Mouse (Mus musculus): ENCODE data around the gene Madd. TPM values are rescaled to one million over a fixed set of nuclear protein-coding genes. Genes with fewer than 3 reads are reported as not detected.
"Not testable (repeated sequence)": the region's sequence is repeated elsewhere in the genome, so short reads cannot be mapped to it uniquely, and the experiment has no call there.

Gene Madd
- polyA plus RNA-seq, 1 experiment from 2014 or later = 20.9 TPM

- Histone ChIP-seq H3K9ac (ENCODE audit: low read length) (no peak overlapping the region), H3K27ac (ENCODE audit: low read depth, low read length) (no peak overlapping the region), H3K9me3 (replicated peaks; ENCODE audit: control insufficient read depth, low read length) (no peaks in the 10 kb centered on the region), H3K27me3 (replicated peaks; ENCODE audit: control insufficient read depth, insufficient read depth, low read length) (no peaks in the 10 kb centered on the region), H3K36me3 (ENCODE audit: control insufficient read depth, insufficient read depth, low read length) (no peaks in the 10 kb centered on the region), H3K4me1 (ENCODE audit: control insufficient read depth, insufficient read depth, low read length) (peaks cover 4% of the 10 kb centered on the region; the same call in 1 of the 2 replicates), H3K4me2 (ENCODE audit: low read length) (no peak overlapping the region), H3K4me3 (ENCODE audit: low read depth, low read length) (no peak overlapping the region)
- ATAC-seq = no peak
- 94% methylated on average over 5 of the region's 5 CpGs for WGBS
- no peak for DNase-seq (ENCODE audit: low spot score)
Measured at GRCm38 (mm10) chr2:91116842-91117241, 66.8 kb downstream of the Madd start.

GRCm38 (mm10) chr2:91115578-91115970, 68.1 kb downstream of the Madd start:
- H3K36me3 ChIP-seq (ENCODE audit: control insufficient read depth, insufficient read depth, low read length) = no peaks in the 10 kb centered on the region
- H3K27me3 ChIP-seq (replicated peaks; ENCODE audit: control insufficient read depth, insufficient read depth, low read length) = no peaks in the 10 kb centered on the region
- H3K4me2 ChIP-seq (ENCODE audit: low read length) = peak overlapping the region; percentile 61
- peaks cover 4% of the 10 kb centered on the region; the same call in 1 of the 2 replicates for H3K4me1 ChIP-seq (ENCODE audit: control insufficient read depth, insufficient read depth, low read length)
- no peaks in the 10 kb centered on the region for H3K9me3 ChIP-seq (replicated peaks; ENCODE audit: control insufficient read depth, low read length)
- ATAC-seq = no peak
- DNase-seq (ENCODE audit: low spot score) = no peak
- H3K4me3 ChIP-seq (ENCODE audit: low read depth, low read length) = peak overlapping the region; percentile 23
- 32% methylated on average over 12 of the region's 12 CpGs for WGBS
- no peak overlapping the region for H3K27ac ChIP-seq (ENCODE audit: low read depth, low read length)
- peak overlapping the region; percentile 47; the same call in 1 of the 2 replicates for H3K9ac ChIP-seq (ENCODE audit: low read length)

- peaks cover 4% of the 10 kb centered on the region; the same call in 1 of the 2 replicates for H3K4me1 ChIP-seq (ENCODE audit: control insufficient read depth, insufficient read depth, low read length)
- 6% methylated on average over 42 of the region's 42 CpGs for WGBS
- no peaks in the 10 kb centered on the region for H3K27me3 ChIP-seq (replicated peaks; ENCODE audit: control insufficient read depth, insufficient read depth, low read length)
- H3K36me3 ChIP-seq (ENCODE audit: control insufficient read depth, insufficient read depth, low read length) = no peaks in the 10 kb centered on the region
- H3K4me3 ChIP-seq (ENCODE audit: low read depth, low read length) = peak overlapping the region; percentile 23
- H3K9ac ChIP-seq (ENCODE audit: low read length) = peak overlapping the region; percentile 47; the same call in 1 of the 2 replicates
- H3K9me3 ChIP-seq (replicated peaks; ENCODE audit: control insufficient read depth, low read length) = no peaks in the 10 kb centered on the region
- H3K27ac ChIP-seq (ENCODE audit: low read depth, low read length) = no peak overlapping the region
- ATAC-seq (peak; percentile 80), DNase-seq (ENCODE audit: low spot score) (peak; percentile 87)
- H3K4me2 ChIP-seq (ENCODE audit: low read length) = peak overlapping the region; percentile 61
Measured at GRCm38 (mm10) chr2:91114781-91115577, 68.7 kb downstream of the Madd start.

- 74% methylated on average over 6 of the region's 6 CpGs for WGBS
- H3K27me3 ChIP-seq (replicated peaks; ENCODE audit: control insufficient read depth, insufficient read depth, low read length) = no peaks in the 10 kb centered on the region
- H3K9ac ChIP-seq (ENCODE audit: low read length) = no peak overlapping the region
- DNase-seq (ENCODE audit: low spot score) = no peak
- no peaks in the 10 kb centered on the region for H3K9me3 ChIP-seq (replicated peaks; ENCODE audit: control insufficient read depth, low read length)
- H3K36me3 ChIP-seq (ENCODE audit: control insufficient read depth, insufficient read depth, low read length) = no peaks in the 10 kb centered on the region
- H3K4me1 ChIP-seq (ENCODE audit: control insufficient read depth, insufficient read depth, low read length) = peaks cover 4% of the 10 kb centered on the region; the same call in 1 of the 2 replicates
- ATAC-seq = no peak
- no peak overlapping the region for H3K4me2 ChIP-seq (ENCODE audit: low read length)
- H3K4me3 ChIP-seq (ENCODE audit: low read depth, low read length) = no peak overlapping the region
- no peak overlapping the region for H3K27ac ChIP-seq (ENCODE audit: low read depth, low read length)
Measured at GRCm38 (mm10) chr2:91113852-91114251, 69.8 kb downstream of the Madd start.

- Histone ChIP-seq H3K4me1 (ENCODE audit: control insufficient read depth, insufficient read depth, low read length) (peaks cover 4% of the 10 kb centered on the region; the same call in 1 of the 2 replicates), H3K4me3 (ENCODE audit: low read depth, low read length) (no peak overlapping the region), H3K9me3 (replicated peaks; ENCODE audit: control insufficient read depth, low read length) (no peaks in the 10 kb centered on the region), H3K4me2 (ENCODE audit: low read length) (no peak overlapping the region), H3K27me3 (replicated peaks; ENCODE audit: control insufficient read depth, insufficient read depth, low read length) (no peaks in the 10 kb centered on the region), H3K27ac (ENCODE audit: low read depth, low read length) (no peak overlapping the region), H3K36me3 (ENCODE audit: control insufficient read depth, insufficient read depth, low read length) (no peaks in the 10 kb centered on the region), H3K9ac (ENCODE audit: low read length) (no peak overlapping the region)
- ATAC-seq = no peak
- WGBS = 81% methylated on average over 10 of the region's 10 CpGs
- no peak for DNase-seq (ENCODE audit: low spot score)
Measured at GRCm38 (mm10) chr2:91113334-91113733, 70.3 kb downstream of the Madd start.

GRCm38 (mm10) chr2:91112491-91112890, 71.1 kb downstream of the Madd start:
- H3K9ac ChIP-seq (ENCODE audit: low read length) = no peak overlapping the region
- no peaks in the 10 kb centered on the region for H3K36me3 ChIP-seq (ENCODE audit: control insufficient read depth, insufficient read depth, low read length)
- no peak for DNase-seq (ENCODE audit: low spot score)
- no peak overlapping the region for H3K27ac ChIP-seq (ENCODE audit: low read depth, low read length)
- H3K9me3 ChIP-seq (replicated peaks; ENCODE audit: control insufficient read depth, low read length) = no peaks in the 10 kb centered on the region
- ATAC-seq = no peak
- 59% methylated on average over 4 of the region's 4 CpGs for WGBS
- peaks cover 4% of the 10 kb centered on the region; the same call in 1 of the 2 replicates for H3K4me1 ChIP-seq (ENCODE audit: control insufficient read depth, insufficient read depth, low read length)
- no peak overlapping the region for H3K4me3 ChIP-seq (ENCODE audit: low read depth, low read length)
- H3K27me3 ChIP-seq (replicated peaks; ENCODE audit: control insufficient read depth, insufficient read depth, low read length) = no peaks in the 10 kb centered on the region
- H3K4me2 ChIP-seq (ENCODE audit: low read length) = no peak overlapping the region

GRCm38 (mm10) chr2:91111832-91112231, 71.8 kb downstream of the Madd start:
- not testable (repeated sequence) for H3K4me1 ChIP-seq (ENCODE audit: control insufficient read depth, insufficient read depth, low read length); H3K9ac ChIP-seq (ENCODE audit: low read length); H3K27me3 ChIP-seq (replicated peaks; ENCODE audit: control insufficient read depth, insufficient read depth, low read length); H3K4me2 ChIP-seq (ENCODE audit: low read length); ATAC-seq; H3K36me3 ChIP-seq (ENCODE audit: control insufficient read depth, insufficient read depth, low read length); DNase-seq (ENCODE audit: low spot score); H3K4me3 ChIP-seq (ENCODE audit: low read depth, low read length); H3K27ac ChIP-seq (ENCODE audit: low read depth, low read length); H3K9me3 ChIP-seq (replicated peaks; ENCODE audit: control insufficient read depth, low read length)
- WGBS = 89% methylated on average over 3 of the region's 3 CpGs

- no peak overlapping the region for H3K4me3 ChIP-seq (ENCODE audit: low read depth, low read length)
- H3K9me3 ChIP-seq (replicated peaks; ENCODE audit: control insufficient read depth, low read length) = no peaks in the 10 kb centered on the region
- H3K4me1 ChIP-seq (ENCODE audit: control insufficient read depth, insufficient read depth, low read length) = peaks cover 4% of the 10 kb centered on the region; the same call in 1 of the 2 replicates
- DNase-seq (ENCODE audit: low spot score) = no peak
- no peaks in the 10 kb centered on the region for H3K27me3 ChIP-seq (replicated peaks; ENCODE audit: control insufficient read depth, insufficient read depth, low read length)
- no peak for ATAC-seq
- no peak overlapping the region for H3K9ac ChIP-seq (ENCODE audit: low read length)
- H3K36me3 ChIP-seq (ENCODE audit: control insufficient read depth, insufficient read depth, low read length) = no peaks in the 10 kb centered on the region
- WGBS = 75% methylated on average over 6 of the region's 6 CpGs
- H3K27ac ChIP-seq (ENCODE audit: low read depth, low read length) = no peak overlapping the region
- no peak overlapping the region for H3K4me2 ChIP-seq (ENCODE audit: low read length)
Measured at GRCm38 (mm10) chr2:91110429-91110828, 73.2 kb downstream of the Madd start.

- Histone ChIP-seq H3K9ac (ENCODE audit: low read length) (no peak overlapping the region), H3K9me3 (replicated peaks; ENCODE audit: control insufficient read depth, low read length) (no peaks in the 10 kb centered on the region), H3K27ac (ENCODE audit: low read depth, low read length) (no peak overlapping the region), H3K4me3 (ENCODE audit: low read depth, low read length) (no peak overlapping the region), H3K4me1 (ENCODE audit: control insufficient read depth, insufficient read depth, low read length) (no peaks in the 10 kb centered on the region), H3K27me3 (replicated peaks; ENCODE audit: control insufficient read depth, insufficient read depth, low read length) (no peaks in the 10 kb centered on the region), H3K36me3 (ENCODE audit: control insufficient read depth, insufficient read depth, low read length) (no peaks in the 10 kb centered on the region), H3K4me2 (ENCODE audit: low read length) (no peak overlapping the region)
- ATAC-seq = no peak
- DNase-seq (ENCODE audit: low spot score) = no peak
- WGBS = 90% methylated on average over 5 of the region's 5 CpGs
Measured at GRCm38 (mm10) chr2:91109807-91110385, 73.7 kb downstream of the Madd start.
